Mouse (Mus musculus): ENCODE results near the gene Olfr157. TPM values are rescaled to one million over a fixed set of nuclear protein-coding genes. Genes with fewer than 3 reads are reported as not detected.

The Olfr157 gene
- not detected in 2 replicates for polyA plus RNA-seq (2016; fragmentation: Nextera tagmentation; extraction: Ambion mirVana)

DNA sequence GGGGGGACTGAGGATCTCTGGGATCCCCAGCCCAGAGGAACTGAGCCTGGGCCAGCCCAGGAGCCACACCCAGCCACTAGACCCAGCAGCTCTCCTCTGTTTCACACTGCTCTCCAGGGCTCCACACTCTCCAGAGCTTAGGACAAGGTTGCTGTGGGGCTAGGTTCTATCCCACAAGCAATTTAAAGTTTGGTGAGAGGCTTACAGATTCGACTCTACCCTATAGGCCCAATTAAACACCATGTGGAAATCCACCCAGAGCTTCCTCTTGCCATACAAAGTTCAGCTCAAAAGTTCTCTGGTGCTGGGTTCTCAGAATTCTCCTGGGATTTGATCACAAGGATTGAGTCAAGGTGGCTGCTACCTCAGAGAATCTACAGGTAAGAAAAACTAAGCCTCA lies at the start of gene Olfr157:
Gene Olfr157, minus strand, starts transcription at position 101 of the 400 bp plus-strand sequence.
- no peaks in the 10 kb centered on the region for H3K36me3 ChIP-seq
- H3K9ac ChIP-seq: no peak within 1 kb of the TSS
- H3K27ac ChIP-seq: no peak within 1 kb of the TSS
- H3K4me2 ChIP-seq: no peak within 1 kb of the TSS
- no peak within 1 kb of the TSS for H3K4me3 ChIP-seq
- H3K4me1 ChIP-seq: no peaks in the 10 kb centered on the region
- H3K27me3 ChIP-seq (replicated peaks): no peaks in the 10 kb centered on the region
- H3K9me3 ChIP-seq (replicated peaks): no peaks in the 10 kb centered on the region
- no peak for ATAC-seq
- 39% methylated on average over 1 of the region's 1 CpGs for WGBS (ENCODE audit: insufficient replicate concordance)

DNA sequence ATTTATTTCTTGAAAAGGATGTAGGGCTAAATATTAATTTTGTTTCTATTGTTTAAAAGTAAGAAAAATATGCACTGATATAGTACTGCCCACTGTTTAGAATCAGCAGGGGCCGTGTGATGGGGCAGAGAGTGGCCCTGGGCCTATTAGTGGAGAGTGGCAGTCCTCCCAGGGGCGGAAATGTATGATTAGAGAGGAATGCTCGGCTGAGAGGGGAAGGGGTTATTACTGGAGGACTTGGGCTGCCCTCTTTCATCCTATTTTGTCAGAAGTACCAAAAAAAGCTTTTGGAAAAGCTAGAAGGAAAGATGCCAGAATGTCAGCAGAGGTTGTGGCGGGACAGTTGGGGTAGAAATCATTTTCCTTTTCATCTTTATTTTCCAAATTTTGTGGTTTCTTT lies 44.2 kb upstream of the Olfr157 start:
- H3K4me2 ChIP-seq: no peak overlapping the region
- no peak overlapping the region for H3K9ac ChIP-seq
- no peaks in the 10 kb centered on the region for H3K27me3 ChIP-seq (replicated peaks)
- no peak overlapping the region for H3K4me3 ChIP-seq
- WGBS (ENCODE audit: insufficient replicate concordance): 57% methylated on average over 4 of the region's 4 CpGs
- H3K9me3 ChIP-seq (replicated peaks): no peaks in the 10 kb centered on the region
- no peak overlapping the region for H3K27ac ChIP-seq
- no peaks in the 10 kb centered on the region for H3K4me1 ChIP-seq
- H3K36me3 ChIP-seq: no peaks in the 10 kb centered on the region
- ATAC-seq: no peak

DNA sequence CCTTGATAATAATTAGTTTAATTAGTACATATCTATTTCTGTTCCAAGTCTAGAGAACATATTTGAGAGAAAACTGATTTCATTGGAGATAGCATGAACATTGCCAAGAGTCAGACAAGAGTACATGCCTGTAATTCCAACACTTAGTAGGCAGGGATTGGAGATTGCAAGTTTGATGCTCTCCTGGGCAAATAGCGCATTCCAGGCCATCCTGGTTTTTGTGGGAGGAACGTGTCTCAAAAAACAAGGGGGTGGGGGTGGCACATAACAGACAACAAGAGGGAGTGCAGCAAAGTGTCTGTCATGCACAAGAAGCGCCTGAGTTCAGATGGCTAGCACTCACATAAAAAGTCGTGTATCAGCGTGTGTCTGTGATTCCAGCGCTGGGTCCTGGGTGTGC lies 39.6 kb upstream of the Olfr157 start:
- H3K4me2 ChIP-seq: no peak overlapping the region
- peaks cover 17% of the 10 kb centered on the region; the same call in 1 of the 2 replicates for H3K27me3 ChIP-seq (replicated peaks)
- no peaks in the 10 kb centered on the region for H3K36me3 ChIP-seq
- no peak overlapping the region for H3K4me3 ChIP-seq
- H3K4me1 ChIP-seq: peaks cover 16% of the 10 kb centered on the region
- H3K27ac ChIP-seq: no peak overlapping the region
- H3K9me3 ChIP-seq (replicated peaks): no peaks in the 10 kb centered on the region
- 65% methylated on average over 6 of the region's 6 CpGs for WGBS (ENCODE audit: insufficient replicate concordance)
- ATAC-seq: no peak
- no peak overlapping the region for H3K9ac ChIP-seq

DNA sequence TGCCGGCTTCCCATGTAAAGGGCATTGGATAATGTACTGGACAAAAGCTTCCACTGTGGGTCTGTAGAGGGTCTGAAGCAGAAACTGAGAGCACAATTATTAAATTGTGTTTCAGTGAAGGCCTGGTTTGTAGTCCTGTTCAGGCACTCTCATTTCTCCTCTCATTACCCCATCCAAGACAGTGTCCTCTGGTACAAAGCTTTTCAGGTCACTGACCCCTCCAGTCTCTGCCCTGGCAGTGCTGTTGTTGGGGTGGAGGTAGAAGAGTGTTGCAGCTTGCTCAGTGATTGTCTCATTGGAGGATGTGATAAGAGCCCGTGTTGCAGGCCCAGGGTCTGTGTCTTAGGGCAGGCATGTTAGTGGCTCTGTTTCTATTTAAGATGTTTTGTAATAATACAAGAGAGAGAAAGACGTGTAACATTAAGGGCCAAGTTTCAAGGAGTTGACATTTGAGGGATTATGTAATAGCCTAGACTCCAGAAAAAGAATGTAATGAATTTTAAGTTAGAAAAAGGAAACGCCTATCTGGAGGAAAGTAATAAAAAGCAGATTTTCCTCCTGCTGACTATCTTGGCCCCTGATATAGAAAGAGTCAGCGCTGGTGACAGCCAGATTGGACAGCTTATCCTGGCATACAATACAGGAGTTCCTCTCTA lies 38.2 kb upstream of the Olfr157 start:
- no peak for ATAC-seq
- H3K27me3 ChIP-seq (replicated peaks): peaks cover 21% of the 10 kb centered on the region; the same call in 1 of the 2 replicates
- H3K4me2 ChIP-seq: no peak overlapping the region
- WGBS (ENCODE audit: insufficient replicate concordance): 50% methylated on average over 5 of the region's 5 CpGs
- no peak overlapping the region for H3K9ac ChIP-seq
- no peaks in the 10 kb centered on the region for H3K36me3 ChIP-seq
- no peak overlapping the region for H3K27ac ChIP-seq
- no peak overlapping the region for H3K4me3 ChIP-seq
- H3K4me1 ChIP-seq: peaks cover 16% of the 10 kb centered on the region
- H3K9me3 ChIP-seq (replicated peaks): no peaks in the 10 kb centered on the region

DNA sequence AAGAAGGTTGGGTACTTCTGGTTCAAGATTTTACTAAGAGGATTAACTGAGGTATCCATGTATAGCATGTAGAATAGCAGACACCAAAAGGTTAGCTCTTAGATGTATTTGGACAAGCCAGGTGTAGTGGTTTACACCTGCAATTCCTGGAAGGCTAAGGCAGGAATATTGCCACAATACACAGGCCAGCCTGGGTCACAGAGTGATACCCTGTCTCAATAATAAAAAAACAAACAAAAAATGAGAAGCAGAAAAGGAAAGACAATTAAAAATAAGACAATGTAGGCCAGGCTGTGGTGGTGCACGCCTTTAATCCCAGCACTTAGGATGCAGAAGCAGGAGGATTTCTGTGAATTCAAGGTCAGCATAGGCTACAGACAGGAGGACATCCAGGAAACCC lies 37.2 kb upstream of the Olfr157 start:
- H3K4me3 ChIP-seq: no peak overlapping the region
- H3K9ac ChIP-seq: no peak overlapping the region
- H3K27me3 ChIP-seq (replicated peaks): peaks cover 21% of the 10 kb centered on the region; the same call in 1 of the 2 replicates
- WGBS (ENCODE audit: insufficient replicate concordance): 88% methylated on average over 1 of the region's 1 CpGs
- no peak for ATAC-seq
- H3K4me1 ChIP-seq: peaks cover 16% of the 10 kb centered on the region
- no peak overlapping the region for H3K4me2 ChIP-seq
- H3K27ac ChIP-seq: no peak overlapping the region
- H3K9me3 ChIP-seq (replicated peaks): no peaks in the 10 kb centered on the region
- no peaks in the 10 kb centered on the region for H3K36me3 ChIP-seq

DNA sequence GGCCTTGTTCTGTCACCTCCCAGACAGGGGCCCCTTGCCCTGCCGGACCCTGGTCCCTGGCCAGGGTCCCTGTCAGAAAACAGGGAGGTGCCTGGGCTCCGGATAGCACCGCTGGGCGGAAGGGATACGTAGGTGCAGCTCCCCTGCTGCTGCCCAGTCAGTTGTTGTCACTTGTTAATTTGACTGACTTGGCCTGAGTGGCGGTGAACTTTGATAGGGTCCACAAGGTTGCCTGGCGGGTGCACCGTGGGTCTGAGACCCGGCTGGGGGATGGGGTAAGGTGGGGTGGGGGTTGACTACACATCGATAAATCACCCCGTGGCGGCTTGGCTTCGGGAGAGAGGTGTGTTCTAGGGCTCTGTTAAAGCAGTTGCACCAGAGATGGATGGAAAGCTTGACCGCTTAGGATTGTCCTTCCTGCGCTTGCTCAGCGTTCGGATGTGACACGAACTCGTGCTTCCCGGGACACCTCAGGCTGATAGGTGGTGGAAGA lies 36.0 kb upstream of the Olfr157 start:
- Histone ChIP-seq H3K9me3 (replicated peaks) (no peaks in the 10 kb centered on the region), H3K4me3 (peak overlapping the region; percentile 80), H3K27ac (no peak overlapping the region), H3K4me2 (peak overlapping the region; percentile 98), H3K36me3 (no peaks in the 10 kb centered on the region), H3K27me3 (replicated peaks) (peaks cover 21% of the 10 kb centered on the region; the same call in 1 of the 2 replicates), H3K4me1 (peaks cover 16% of the 10 kb centered on the region), H3K9ac (peak overlapping the region; percentile 72)
- WGBS (ENCODE audit: insufficient replicate concordance): 1% methylated on average over 20 of the region's 20 CpGs
- ATAC-seq: peak; percentile 33

DNA sequence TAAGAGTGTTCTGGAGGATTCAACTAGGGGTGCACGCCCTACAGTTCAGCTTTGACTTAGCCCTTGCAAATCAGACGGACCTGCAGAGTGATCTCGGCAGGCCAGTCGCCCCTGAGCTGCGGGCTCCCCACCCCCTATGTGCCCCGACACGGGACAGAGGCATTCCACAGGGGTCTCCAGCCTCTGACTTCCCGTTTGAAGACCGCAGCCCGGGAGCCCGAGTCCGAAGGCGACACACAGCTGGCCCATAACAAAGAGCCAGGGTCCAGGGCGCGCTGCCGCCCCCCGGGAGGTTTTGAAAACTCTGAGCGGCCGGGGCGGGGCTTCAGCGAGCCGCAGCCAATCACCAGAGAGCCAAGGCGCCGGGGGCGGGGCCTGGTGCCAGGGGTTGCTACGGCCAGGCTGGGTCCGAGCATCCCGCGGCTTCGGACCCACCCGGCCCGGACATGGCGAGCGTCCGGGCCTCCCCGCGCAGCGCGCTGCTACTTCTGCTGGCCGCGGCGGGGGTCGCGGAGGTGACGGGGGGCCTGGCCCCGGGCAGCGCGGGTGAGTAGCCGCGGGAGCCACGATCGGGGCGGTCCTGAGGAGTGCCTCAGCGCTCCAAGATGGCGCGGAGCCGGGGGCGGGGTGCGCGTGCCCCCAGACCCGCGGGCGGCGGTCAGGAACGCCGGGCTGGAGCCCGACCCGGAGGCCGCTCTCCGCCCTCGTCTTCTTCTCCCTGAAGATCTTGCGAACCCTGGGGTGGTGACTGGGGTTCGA lies 35.3 kb upstream of the Olfr157 start, which contains the start of gene Reck:
Gene Reck, plus strand, starts transcription at position 371 of the 759 bp plus-strand sequence.
- Histone ChIP-seq H3K36me3 (no peaks in the 10 kb centered on the region), H3K27me3 (replicated peaks) (peaks cover 21% of the 10 kb centered on the region; the same call in 1 of the 2 replicates), H3K9me3 (replicated peaks) (no peaks in the 10 kb centered on the region), H3K4me2 (peak within 1 kb of the TSS; percentile 98), H3K4me1 (peaks cover 16% of the 10 kb centered on the region), H3K27ac (0 out of 2 replicates have a peak within 1 kb of the TSS, but pooled peaks have one; percentile 20), H3K9ac (peak within 1 kb of the TSS; percentile 72), H3K4me3 (peak within 1 kb of the TSS; percentile 80)
- WGBS (ENCODE audit: insufficient replicate concordance): under 1% methylated on average over 68 of the region's 73 CpGs
- ATAC-seq: peak; percentile 87

DNA sequence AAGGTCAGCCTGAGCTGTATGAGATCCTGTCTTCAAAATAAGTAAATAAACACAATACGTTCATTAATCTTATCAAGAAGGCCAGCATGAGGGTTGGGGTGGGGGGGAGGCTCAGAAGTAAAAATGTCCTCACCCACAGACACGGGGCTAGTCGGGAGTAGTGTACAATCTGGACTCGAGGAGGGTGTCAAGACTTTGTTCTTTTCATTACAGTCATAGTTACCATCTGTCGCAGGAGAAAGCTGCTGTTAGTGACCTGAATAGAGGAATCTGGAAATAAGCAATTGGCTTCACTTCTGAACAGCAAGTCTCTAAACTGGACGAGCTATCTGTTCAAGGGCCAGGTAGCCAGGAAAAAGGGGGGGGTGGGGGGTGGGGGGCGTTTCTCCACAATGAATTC lies 34.5 kb upstream of the Olfr157 start:
- WGBS (ENCODE audit: insufficient replicate concordance): 46% methylated on average over 7 of the region's 7 CpGs
- H3K9ac ChIP-seq: 0 out of 2 replicates have a peak overlapping the region, but pooled peaks have one; percentile 72
- peaks cover 16% of the 10 kb centered on the region for H3K4me1 ChIP-seq
- peak overlapping the region; percentile 80 for H3K4me3 ChIP-seq
- H3K4me2 ChIP-seq: peak overlapping the region; percentile 98
- no peak overlapping the region for H3K27ac ChIP-seq
- no peaks in the 10 kb centered on the region for H3K36me3 ChIP-seq
- peaks cover 21% of the 10 kb centered on the region; the same call in 1 of the 2 replicates for H3K27me3 ChIP-seq (replicated peaks)
- no peak for ATAC-seq
- no peaks in the 10 kb centered on the region for H3K9me3 ChIP-seq (replicated peaks)

DNA sequence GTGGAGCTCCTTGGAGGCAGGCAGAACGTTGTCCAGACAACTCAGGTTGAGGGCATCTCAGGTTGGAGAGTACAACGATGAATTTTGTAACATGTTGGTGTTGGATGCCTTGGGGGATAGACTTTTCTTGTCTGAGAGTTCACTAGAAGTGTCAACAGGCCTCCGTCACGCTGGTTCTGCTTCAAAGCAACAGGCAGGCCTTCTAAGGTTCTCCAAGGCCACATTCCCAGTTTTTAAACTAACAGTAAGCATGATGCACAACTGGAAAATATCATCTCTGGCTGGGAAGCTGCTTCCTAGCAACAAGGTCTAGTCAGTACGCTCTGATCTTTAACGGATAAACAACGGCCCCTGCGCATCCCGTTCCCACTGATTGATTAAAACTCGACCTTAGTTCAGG lies 29.8 kb upstream of the Olfr157 start:
- no peak overlapping the region for H3K4me3 ChIP-seq
- H3K9me3 ChIP-seq (replicated peaks): no peaks in the 10 kb centered on the region
- H3K27ac ChIP-seq: no peak overlapping the region
- H3K27me3 ChIP-seq (replicated peaks): 0 out of 2 replicates have a peak, but pooled peaks cover 7% of the 10 kb centered on the region
- ATAC-seq: no peak
- H3K9ac ChIP-seq: no peak overlapping the region
- H3K4me2 ChIP-seq: no peak overlapping the region
- WGBS (ENCODE audit: insufficient replicate concordance): 71% methylated on average over 10 of the region's 10 CpGs
- no peaks in the 10 kb centered on the region for H3K36me3 ChIP-seq
- peaks cover 3% of the 10 kb centered on the region for H3K4me1 ChIP-seq

DNA sequence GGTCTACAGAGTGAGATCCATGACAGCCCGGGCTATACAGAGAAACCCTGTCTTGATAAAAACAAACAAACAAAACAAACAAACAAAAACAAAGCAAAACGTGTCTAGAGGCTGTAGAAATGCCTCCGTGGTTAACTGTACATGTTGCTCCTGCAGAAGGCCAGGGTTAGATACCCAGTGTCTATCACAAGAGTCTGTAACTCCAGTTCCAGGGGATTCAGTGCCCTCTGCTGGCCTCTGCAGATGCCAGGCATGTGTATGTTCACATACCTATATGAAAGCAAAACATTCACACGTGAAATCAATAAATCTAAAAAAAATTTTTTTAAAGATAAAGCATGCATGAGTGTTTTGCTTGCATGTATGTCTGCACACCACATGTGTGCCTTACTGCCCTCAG lies 23.3 kb upstream of the Olfr157 start:
- Histone ChIP-seq H3K9ac (no peak overlapping the region), H3K4me2 (no peak overlapping the region), H3K36me3 (no peaks in the 10 kb centered on the region), H3K27me3 (replicated peaks) (no peaks in the 10 kb centered on the region), H3K9me3 (replicated peaks) (no peaks in the 10 kb centered on the region), H3K4me1 (no peaks in the 10 kb centered on the region), H3K4me3 (no peak overlapping the region), H3K27ac (no peak overlapping the region)
- ATAC-seq: no peak
- 48% methylated on average over 4 of the region's 4 CpGs for WGBS (ENCODE audit: insufficient replicate concordance)

DNA sequence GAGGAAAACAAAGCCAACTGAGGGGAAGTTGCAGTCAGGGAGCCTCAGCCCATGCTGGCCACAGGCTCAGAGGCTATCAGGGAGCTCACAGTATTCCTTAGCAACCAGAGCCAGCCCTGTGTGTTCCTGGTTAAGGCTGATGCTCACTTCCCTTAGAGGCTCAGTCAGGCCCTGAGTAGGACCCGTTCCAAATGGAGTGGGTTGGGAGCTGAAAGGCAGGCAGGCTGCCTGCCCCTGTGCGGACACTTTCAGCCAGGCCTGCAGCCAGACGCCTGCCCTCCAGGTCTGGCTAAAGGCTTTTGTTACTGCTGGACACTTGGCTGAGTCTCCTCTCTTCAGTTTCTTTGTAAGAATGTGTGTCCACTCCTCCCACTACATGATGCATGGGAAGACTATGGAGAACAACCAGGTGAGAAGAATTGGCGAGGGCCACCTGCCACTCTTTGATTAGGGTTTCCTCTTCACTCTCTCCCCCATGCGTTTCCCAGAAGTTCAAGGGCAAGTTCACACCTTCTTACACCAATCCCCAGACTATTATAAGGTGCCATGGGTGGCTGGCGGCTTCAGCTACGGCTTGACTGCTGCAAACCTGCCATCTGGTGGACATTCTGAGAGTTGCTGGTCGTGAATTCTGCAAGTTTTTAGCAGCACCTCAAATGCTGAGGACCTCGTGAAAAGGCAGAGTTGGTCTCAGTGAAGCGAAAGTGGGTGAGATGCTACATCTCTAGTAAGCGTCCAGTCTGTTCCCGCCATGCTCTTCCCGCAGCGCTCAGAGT lies 20.9 kb upstream of the Olfr157 start:
- 18% methylated on average over 14 of the region's 14 CpGs for WGBS (ENCODE audit: insufficient replicate concordance)
- Histone ChIP-seq H3K27ac (no peak overlapping the region), H3K4me1 (no peaks in the 10 kb centered on the region), H3K4me2 (no peak overlapping the region), H3K9me3 (replicated peaks) (no peaks in the 10 kb centered on the region), H3K9ac (no peak overlapping the region), H3K36me3 (no peaks in the 10 kb centered on the region), H3K27me3 (replicated peaks) (no peaks in the 10 kb centered on the region), H3K4me3 (no peak overlapping the region)
- no peak for ATAC-seq
